23 mouse cellular contexts compared by ENCODE assay signal in genomic region chr17:24008105-24008504, GRCm38 (mm10). TPM values are rescaled to one million over a fixed set of nuclear protein-coding genes. Genes with fewer than 3 reads are reported as not detected.
"Had no signal": no experiment of that assay in that cellular context is flagged by ENCODE, and none has a peak within 500 bp of the region (broad histone marks: within the 10 kb centered on the region; RNA-seq: fewer than 3 reads in every experiment).

No protein-coding gene starts in this region.

- H3K4me3 ChIP-seq: megakaryocyte, embryonic 14.5 days; midbrain, embryonic 13.5 days; midbrain, embryonic 15.5 days; neural tube, embryonic 12.5 days; stomach, embryonic 15.5 days had no signal

- H3K36me3 ChIP-seq: midbrain, embryonic 13.5 days; midbrain, embryonic 15.5 days; neural tube, embryonic 12.5 days; stomach, embryonic 15.5 days had no signal

- H3K9me3 ChIP-seq: midbrain, embryonic 13.5 days; midbrain, embryonic 15.5 days; neural tube, embryonic 12.5 days; stomach, embryonic 15.5 days had no signal

- H3K27me3 ChIP-seq: midbrain, embryonic 13.5 days; midbrain, embryonic 15.5 days; neural tube, embryonic 12.5 days; stomach, embryonic 15.5 days had no signal

- DNase-seq: lung, embryonic 14.5 days; right cerebral cortex, postnatal 25 days; right cerebral cortex, postnatal 4 days; thymus, adult 2 months; thymus, postnatal 25 days; thymus, postnatal 4 days had no signal

- H3K4me2 ChIP-seq: lung, embryonic 14.5 days; midbrain, embryonic 11.5 days; midbrain, embryonic 13.5 days; midbrain, embryonic 15.5 days; neural tube, embryonic 12.5 days; stomach, embryonic 15.5 days had no signal

- H3K9ac ChIP-seq: lung, embryonic 14.5 days; midbrain, embryonic 13.5 days; midbrain, embryonic 15.5 days; neural tube, embryonic 12.5 days; stomach, embryonic 15.5 days had no signal

- H3K4me1 ChIP-seq: midbrain, embryonic 13.5 days; midbrain, embryonic 15.5 days; neural tube, embryonic 12.5 days; stomach, embryonic 15.5 days had no signal

- H3K27ac ChIP-seq: midbrain, embryonic 13.5 days; midbrain, embryonic 15.5 days; neural tube, embryonic 12.5 days; stomach, embryonic 15.5 days; stomach, postnatal 0 days had no signal

- ATAC-seq: midbrain, embryonic 13.5 days; midbrain, embryonic 15.5 days had no signal

RNA-seq across cellular contexts. Expression of gene Prss22, which starts 10.2 kb away (rescaled TPM):
- total RNA-seq: megakaryocyte progenitor cell, adult 5-6 weeks; midbrain, postnatal 0 days; monocyte, adult 5-6 weeks had no signal
- polyA plus RNA-seq: liver, embryonic 16.5 days; midbrain, embryonic 11.5 days; midbrain, embryonic 15.5 days; midbrain, postnatal 0 days; neural tube, embryonic 14.5 days; testis, adult 2 months had no signal

RNA-seq across cellular contexts. Expression of gene Prss30, which starts 27.7 kb away (rescaled TPM):
- total RNA-seq: neutrophil, adult 5-6 weeks had no signal
- polyA plus RNA-seq: lung, embryonic 16.5 days; midbrain, embryonic 11.5 days; midbrain, embryonic 13.5 days; midbrain, embryonic 15.5 days; neural tube, embryonic 12.5 days; testis, adult 2 months had no signal

RNA-seq across cellular contexts. Expression of gene Prss27, which starts 29.8 kb away (rescaled TPM):
- total RNA-seq: megakaryocyte progenitor cell, adult 5-6 weeks; midbrain, postnatal 0 days; monocyte, adult 5-6 weeks had no signal
- polyA plus RNA-seq: liver, embryonic 16.5 days; midbrain, embryonic 11.5 days; midbrain, postnatal 0 days; spleen, adult 2 months; testis, adult 2 months had no signal

RNA-seq across cellular contexts. Expression of gene Sbpl, which starts 53.0 kb away (rescaled TPM):
- total RNA-seq: megakaryocyte progenitor cell, adult 5-6 weeks; midbrain, postnatal 0 days; monocyte, adult 5-6 weeks; neutrophil, adult 5-6 weeks had no signal
- polyA plus RNA-seq: liver, embryonic 16.5 days; lung, embryonic 14.5 days; lung, embryonic 16.5 days; midbrain, embryonic 11.5 days; midbrain, embryonic 13.5 days; midbrain, embryonic 15.5 days; midbrain, postnatal 0 days; neural tube, embryonic 12.5 days; neural tube, embryonic 14.5 days; spleen, adult 2 months; stomach, embryonic 15.5 days; stomach, postnatal 0 days; testis, adult 2 months; urinary bladder, adult 2 months had no signal
